Mouse (Mus musculus): ENCODE measurements around the gene Car6. TPM values are rescaled to one million over a fixed set of nuclear protein-coding genes. Genes with fewer than 3 reads are reported as not detected.

Gene Car6
- total and polyA plus RNA-seq, 3 experiments = not detected

DNA sequence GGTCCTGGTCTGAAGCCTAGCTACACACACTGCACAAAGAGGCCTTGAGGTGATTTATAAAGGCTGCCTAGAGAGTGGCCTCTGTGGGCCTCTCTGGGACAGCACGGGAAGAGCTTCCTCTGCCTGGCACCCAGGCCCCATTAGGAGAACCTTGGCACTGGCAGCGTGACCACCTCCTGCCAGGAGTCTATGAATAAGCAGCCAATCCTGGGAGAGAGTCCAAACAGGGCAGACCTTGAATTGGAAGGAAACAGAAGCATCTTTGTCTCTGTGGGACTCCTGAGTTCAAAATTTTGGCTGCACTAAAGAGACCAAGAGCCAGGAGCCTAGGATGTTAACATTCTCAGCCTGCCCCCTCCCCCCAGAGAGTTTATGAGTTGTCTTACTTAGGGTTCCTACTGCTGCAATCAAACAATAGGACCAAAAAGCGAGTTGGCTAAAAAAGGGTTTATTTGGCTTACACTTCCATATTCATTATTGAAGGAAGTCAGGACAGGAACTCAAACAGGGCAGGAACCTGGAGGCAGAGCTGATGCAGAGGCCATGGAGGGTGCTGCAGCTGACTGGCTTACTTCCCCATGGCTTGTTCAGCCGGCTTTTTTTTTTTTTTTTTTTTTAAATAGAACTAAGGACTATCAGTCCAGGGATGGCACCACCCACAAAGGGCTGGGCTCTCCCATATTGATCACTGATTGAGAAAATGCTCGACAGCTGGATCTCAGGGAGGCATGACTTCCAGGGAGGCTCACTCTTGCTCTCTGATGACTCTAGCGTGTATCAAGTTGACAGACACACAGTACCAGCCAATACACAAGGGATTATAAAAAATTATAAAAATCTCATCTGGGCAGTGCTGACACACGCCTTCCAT is 25.9 kb upstream of the Car6 start:
- no peaks in the 10 kb centered on the region for H3K79me2 ChIP-seq (replicated peaks; ENCODE audit: control insufficient read depth, extremely low read depth, insufficient read depth, poor library complexity, severe bottlenecking)
- no peak overlapping the region for H3K4me2 ChIP-seq (ENCODE audit: insufficient read depth, low read depth, poor library complexity, severe bottlenecking)
- H3K9ac ChIP-seq (ENCODE audit: insufficient read depth, low read depth) = no peak overlapping the region
- H3K4me3 ChIP-seq (replicated peaks in 1 of 3; ENCODE audit: low read depth in 2 of 3, low read length in 2 of 3, poor library complexity in 1 of 3) = no peak overlapping the region
- no peaks in the 10 kb centered on the region for H3K36me3 ChIP-seq (replicated peaks in 1 of 2; ENCODE audit: control insufficient read depth in 1 of 2, insufficient read depth in 1 of 2, low read length in 1 of 2)
- no peaks in the 10 kb centered on the region for H3K27me3 ChIP-seq (replicated peaks)
- no peak overlapping the region for H3K27ac ChIP-seq (ENCODE audit: insufficient read depth, low read depth)
- H3K4me1 ChIP-seq (ENCODE audit: control insufficient read depth in 1 of 2, insufficient read depth in 2 of 2) = peaks cover 0 to 31% of the 10 kb centered on the region in 2 experiments; a peak in 2 of 4 replicates
- no peaks in the 10 kb centered on the region for H3K9me3 ChIP-seq (replicated peaks; ENCODE audit: low read length)
- dilution Hi-C loops (cut with MboI; ENCODE audit: extremely low pct_ligation_motif_present, extremely low pct_unique_long_range_greater_than_20kb, low sequenced_read_pairs) (no loop called here), in situ Hi-C loops (cut with MboI; ENCODE audit: low pct_ligation_motif_present, low pct_unique_long_range_greater_than_20kb, low sequenced_read_pairs) (no loop called here)
- TF ChIP-seq JUND (conservative IDR thresholded peaks at IDR 0.05; ENCODE audit: low read depth, low read length) = no peak
- TF ChIP-seq SIN3A (IDR thresholded peaks at IDR 0.05; ENCODE audit: low read length) = no peak
- TF ChIP-seq CTCF (conservative IDR thresholded peaks at IDR 0.05 in 1 of 2, IDR thresholded peaks at IDR 0.05 in 1 of 2; ENCODE audit: low read depth in 2 of 2, low read length in 2 of 2) = no peak
- TF ChIP-seq E2F4 (IDR thresholded peaks at IDR 0.05; ENCODE audit: insufficient replicate concordance, low read depth, low read length) = no peak
- no peak for TF ChIP-seq ZMIZ1 (IDR thresholded peaks at IDR 0.05; ENCODE audit: low read depth, low read length)
- no peak for TF ChIP-seq USF2 (conservative IDR thresholded peaks at IDR 0.05; ENCODE audit: low read depth, low read length)
- TF ChIP-seq ZNF384 (IDR thresholded peaks at IDR 0.05; ENCODE audit: low read depth, low read length) = peak; percentile 41; the same call in 1 of the 2 replicates
- no peak for TF ChIP-seq UBTF (IDR thresholded peaks at IDR 0.05; ENCODE audit: low read depth, low read length)
- DNase-seq (ENCODE audit: extremely low read depth) = no peak

- H3K4me1 ChIP-seq (ENCODE audit: control insufficient read depth in 1 of 2, insufficient read depth in 2 of 2) = peaks cover 0 to 18% of the 10 kb centered on the region in 2 experiments; a peak in 2 of 4 replicates
- dilution Hi-C loops (cut with MboI; ENCODE audit: extremely low pct_ligation_motif_present, extremely low pct_unique_long_range_greater_than_20kb, low sequenced_read_pairs) = no loop called here
Observed at GRCm38 (mm10) chr4:150225700-150226099, 24.6 kb upstream of the Car6 start.

DNA sequence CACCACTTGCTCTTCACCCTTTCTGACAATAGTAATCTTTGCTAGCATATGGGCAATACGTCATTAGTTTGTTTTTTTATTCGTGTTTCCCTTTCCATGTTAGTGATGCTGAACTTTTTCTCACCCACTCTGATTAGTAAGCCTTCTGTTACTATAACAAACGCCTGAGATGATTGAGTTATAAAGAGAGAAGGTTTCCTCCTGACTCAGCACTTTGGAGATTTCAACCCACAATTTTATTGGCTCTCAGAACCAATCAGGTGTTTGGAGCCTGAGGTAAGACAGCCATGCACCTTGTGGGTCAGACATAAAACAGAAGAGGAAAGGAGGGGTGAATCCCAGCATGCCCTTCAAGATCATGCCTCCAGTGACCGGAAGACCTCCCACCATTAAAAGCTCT is 22.7 kb upstream of the Car6 start:
- no peak overlapping the region for H3K27ac ChIP-seq (ENCODE audit: insufficient read depth, low read depth)
- H3K27me3 ChIP-seq (replicated peaks) = no peaks in the 10 kb centered on the region
- no peak overlapping the region for H3K9ac ChIP-seq (ENCODE audit: insufficient read depth, low read depth)
- 0 out of 4 replicates have a peak, but pooled peaks cover 0 to 5% of the 10 kb centered on the region in 2 experiments for H3K4me1 ChIP-seq (ENCODE audit: control insufficient read depth in 1 of 2, insufficient read depth in 2 of 2)
- no peak overlapping the region for H3K4me2 ChIP-seq (ENCODE audit: insufficient read depth, low read depth, poor library complexity, severe bottlenecking)
- H3K79me2 ChIP-seq (replicated peaks; ENCODE audit: control insufficient read depth, extremely low read depth, insufficient read depth, poor library complexity, severe bottlenecking) = no peaks in the 10 kb centered on the region
- DNase-seq (ENCODE audit: extremely low read depth) = no peak
- H3K4me3 ChIP-seq (replicated peaks in 1 of 3; ENCODE audit: low read depth in 2 of 3, low read length in 2 of 3, poor library complexity in 1 of 3) = no peak overlapping the region
- dilution Hi-C loops (cut with MboI; ENCODE audit: extremely low pct_ligation_motif_present, extremely low pct_unique_long_range_greater_than_20kb, low sequenced_read_pairs) = no loop called here
- in situ Hi-C loops (cut with MboI; ENCODE audit: low pct_ligation_motif_present, low pct_unique_long_range_greater_than_20kb, low sequenced_read_pairs) = loop anchor here (5.0 kb wide), 1 partner anchor 37 kb away; no protein-coding TSS in a partner anchor
- no peaks in the 10 kb centered on the region for H3K36me3 ChIP-seq (replicated peaks in 1 of 2; ENCODE audit: control insufficient read depth in 1 of 2, insufficient read depth in 1 of 2, low read length in 1 of 2)
- peak; percentile 82 for TF ChIP-seq MAFK (IDR thresholded peaks at IDR 0.05; ENCODE audit: insufficient replicate concordance, low read length)
- TF ChIP-seq RAD21 (IDR thresholded peaks at IDR 0.05; ENCODE audit: low read depth, low read length) = no peak
- no peaks in the 10 kb centered on the region for H3K9me3 ChIP-seq (replicated peaks; ENCODE audit: low read length)

More at GRCm38 (mm10) chr4:150225700-150226099, 24.6 kb upstream of the Car6 start:
- Histone ChIP-seq H3K9ac (ENCODE audit: insufficient read depth, low read depth) (no peak overlapping the region), H3K4me2 (ENCODE audit: insufficient read depth, low read depth, poor library complexity, severe bottlenecking) (no peak overlapping the region), H3K27ac (ENCODE audit: insufficient read depth, low read depth) (no peak overlapping the region), H3K9me3 (replicated peaks; ENCODE audit: low read length) (no peaks in the 10 kb centered on the region), H3K36me3 (replicated peaks in 1 of 2; ENCODE audit: control insufficient read depth in 1 of 2, insufficient read depth in 1 of 2, low read length in 1 of 2) (no peaks in the 10 kb centered on the region), H3K4me3 (replicated peaks in 1 of 3; ENCODE audit: low read depth in 2 of 3, low read length in 2 of 3, poor library complexity in 1 of 3) (no peak overlapping the region), H3K79me2 (replicated peaks; ENCODE audit: control insufficient read depth, extremely low read depth, insufficient read depth, poor library complexity, severe bottlenecking) (no peaks in the 10 kb centered on the region), H3K27me3 (replicated peaks) (no peaks in the 10 kb centered on the region)
- no peak for DNase-seq (ENCODE audit: extremely low read depth)
- in situ Hi-C loops (cut with MboI; ENCODE audit: low pct_ligation_motif_present, low pct_unique_long_range_greater_than_20kb, low sequenced_read_pairs) = no loop called here
- no peak for TF ChIP-seq NELFE (IDR thresholded peaks at IDR 0.05; ENCODE audit: low read depth, low read length)
